Mouse (Mus musculus): Measurements from ENCODE around the gene Cmpk1.

Gene Cmpk1

DNA sequence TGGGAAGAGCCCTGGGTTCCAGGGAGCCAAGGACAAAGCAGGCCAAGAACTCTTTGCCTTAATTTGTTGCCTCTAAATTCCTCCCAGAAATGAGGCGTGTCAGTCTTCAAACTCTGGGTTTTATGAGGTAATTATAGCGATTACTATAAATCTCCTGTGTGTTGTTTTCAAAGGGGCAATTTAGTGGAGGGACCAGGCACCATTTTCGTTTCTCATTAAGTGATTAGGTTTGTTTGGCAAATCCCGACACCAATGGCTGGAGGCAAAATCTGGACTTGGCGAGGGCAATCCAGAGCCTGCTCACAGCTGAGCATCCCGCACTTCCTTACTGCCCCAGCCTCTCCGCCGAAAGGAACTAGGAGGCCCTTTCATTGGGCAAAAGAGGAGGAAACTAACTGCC is 44.5 kb downstream of the Cmpk1 start:
- no peak for DNase-seq

- no peak for DNase-seq
Observed at GRCm38 (mm10) chr4:114942112-114942511, 44.9 kb downstream of the Cmpk1 start.

- no peak for DNase-seq
Observed at GRCm38 (mm10) chr4:114941311-114941710, 45.7 kb downstream of the Cmpk1 start.

DNA sequence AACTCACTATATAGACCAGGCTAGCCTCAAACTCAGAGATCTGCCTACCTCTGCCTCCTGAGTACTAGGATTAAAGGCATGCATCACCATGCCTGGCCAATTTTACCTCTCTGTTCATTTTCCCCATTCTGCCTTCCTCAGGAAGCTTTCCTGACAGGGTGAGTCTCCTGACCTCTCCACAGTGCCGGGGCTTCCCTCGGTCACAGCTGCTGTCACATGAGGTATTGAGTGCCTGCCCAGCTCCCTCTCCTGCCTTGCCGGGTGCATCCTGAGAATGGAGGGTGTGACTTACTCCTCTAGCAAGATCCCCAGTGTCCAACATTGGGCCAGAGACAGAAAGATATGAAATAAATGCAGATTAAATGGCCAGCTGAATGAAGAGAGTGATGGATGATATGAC is 48.8 kb downstream of the Cmpk1 start:
- DNase-seq, result no peak

GRCm38 (mm10) chr4:114937459-114938047 is 49.5 kb downstream of the Cmpk1 start:
- DNase-seq, result no peak

DNA sequence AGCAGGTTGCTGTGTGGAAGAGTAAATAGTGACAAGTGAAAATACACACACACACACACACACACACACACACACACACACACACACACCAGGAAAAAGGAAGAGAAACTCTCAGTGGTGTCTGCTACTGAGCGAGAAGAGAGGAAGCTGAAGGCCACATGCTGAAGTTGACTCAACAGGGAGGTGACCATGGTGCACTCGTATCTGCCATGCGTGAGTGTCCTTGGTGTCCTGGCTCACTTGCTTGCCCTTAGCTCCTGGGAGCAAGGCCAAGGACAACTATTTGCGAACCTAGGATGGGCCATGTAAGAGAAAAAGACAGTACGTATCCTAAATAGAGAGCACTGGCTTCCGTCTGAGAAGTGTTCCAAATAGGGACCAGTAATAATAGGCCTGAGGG is 52.9 kb downstream of the Cmpk1 start:
- DNase-seq, result no peak

- no peak for DNase-seq
Observed at GRCm38 (mm10) chr4:114932747-114933146, 54.3 kb downstream of the Cmpk1 start.

DNA sequence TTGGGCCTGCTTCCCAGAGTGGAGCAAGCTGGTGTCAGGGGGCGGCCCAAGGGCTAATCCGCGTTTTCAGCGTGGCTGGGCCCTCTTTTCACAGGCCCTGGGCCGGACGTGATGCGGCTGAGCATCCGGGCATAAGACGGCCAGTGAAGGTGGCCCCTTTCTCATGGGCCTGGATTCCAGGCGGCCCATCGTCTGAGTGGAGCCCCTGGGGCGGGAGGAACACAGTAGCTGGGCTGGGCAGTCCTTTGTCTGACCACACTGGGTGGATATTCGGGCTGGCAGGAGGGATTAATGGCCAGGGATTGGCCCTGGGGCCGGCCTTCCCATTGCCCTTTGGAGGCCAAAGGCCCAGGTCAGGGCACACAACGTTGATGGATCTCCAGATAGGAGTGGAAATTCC is 57.9 kb downstream of the Cmpk1 start:
- DNase-seq, result no peak

GRCm38 (mm10) chr4:114925917-114926312 is 61.1 kb downstream of the Cmpk1 start, which contains the start of gene Foxe3:
Gene Foxe3 (minus strand): TSS chr4:114926013.
- no peak for DNase-seq

- no peak for DNase-seq
Observed at GRCm38 (mm10) chr4:114924971-114925916, 61.8 kb downstream of the Cmpk1 start.

- DNase-seq, result no peak
Observed at GRCm38 (mm10) chr4:114917091-114917490, 70.0 kb downstream of the Cmpk1 start.

DNA sequence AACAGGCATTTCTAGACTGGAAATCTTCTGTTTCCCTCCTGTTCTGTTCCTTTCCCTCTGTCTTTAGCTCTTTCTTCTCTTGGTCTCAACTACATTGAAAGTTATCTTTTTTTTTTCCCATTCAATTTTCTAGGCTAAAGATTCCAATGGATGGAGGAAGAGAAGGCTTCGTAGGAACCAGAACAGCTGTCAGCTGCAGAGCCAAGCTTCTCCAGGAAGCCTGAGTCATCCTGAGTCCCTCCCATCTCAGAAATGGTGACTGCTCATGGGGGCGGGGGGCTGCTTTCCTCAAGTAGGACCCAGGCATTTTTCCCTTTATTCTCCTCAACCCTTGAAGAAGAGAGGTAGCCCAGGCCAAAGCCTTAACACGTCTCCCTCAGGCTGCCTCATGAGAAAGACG is 71.0 kb downstream of the Cmpk1 start:
- DNase-seq, result no peak

- peak in 1 of 2 experiments; percentile 26 for DNase-seq
Observed at GRCm38 (mm10) chr4:114913594-114913962, 73.5 kb downstream of the Cmpk1 start.

GRCm38 (mm10) chr4:114912705-114913593 is 74.1 kb downstream of the Cmpk1 start:
- no peak for DNase-seq

GRCm38 (mm10) chr4:114909602-114910484 is 77.2 kb downstream of the Cmpk1 start:
- DNase-seq, result no peak
